Comparison of ENCODE assay signal across 8 mouse cellular contexts in genomic region chr4:58206115-58206945, GRCm38 (mm10). TPM values are rescaled to one million over a fixed set of nuclear protein-coding genes. Genes with fewer than 3 reads are reported as not detected.
A peak's percentile ranks its signal among the peaks of the same experiment; 100 is the strongest.
DNase-seq lines count a peak whose midpoint lies in the region; ATAC-seq and TF ChIP-seq lines count a peak whose summit lies in the region.

Gene Svep1, minus strand, starts transcription at chr4:58206859.

- TF ChIP-seq CTCF in C2C12 (IDR thresholded peaks at IDR 0.05; ENCODE audit: control insufficient read depth, insufficient read depth, insufficient read length), result no peak
- 0 out of 2 replicates have a peak, but pooled peaks have one; percentile 21 for TF ChIP-seq CTCF in lung, postnatal 0 days (IDR thresholded peaks at IDR 0.05)

- ATAC-seq in heart, embryonic 11.5 days (replicated peaks; ENCODE audit: insufficient number of reproducible peaks, low FRiP score, low TSS enrichment), result peak; percentile 70
- peak; percentile 83 for ATAC-seq in kidney, embryonic 15.5 days (replicated peaks; ENCODE audit: low FRiP score)
- ATAC-seq in lung, postnatal 0 days, result peak; percentile 72

- H3K79me3 ChIP-seq in C2C12 (ENCODE audit: low read depth), result no peaks in the 10 kb centered on the region

- no peak within 1 kb of the TSS for H3K27ac ChIP-seq in heart, embryonic 11.5 days (ENCODE audit: low read depth, low read length)
- H3K27ac ChIP-seq in kidney, embryonic 15.5 days, result peak within 1 kb of the TSS; percentile 57
- peak within 1 kb of the TSS; percentile 79 for H3K27ac ChIP-seq in lung, postnatal 0 days (ENCODE audit: low read length)

- no peak for DNase-seq in adrenal gland, adult 8-10 months
- DNase-seq in embryo, embryonic 9.5 days (ENCODE audit: extremely low spot score), result peak; percentile 76
- peak; percentile 82 for DNase-seq in lung, postnatal 0 days (ENCODE audit: low spot score)
- peak; percentile 18 for DNase-seq in right cerebral cortex, postnatal 25 days
- no peak for DNase-seq in c-Kit-positive CD71-positive TER-119-positive erythroid progenitor cells, embryonic 14.5 days (ENCODE audit: low spot score)

- no peak within 1 kb of the TSS for H3K4me3 ChIP-seq in C2C12 (ENCODE audit: insufficient read depth, poor library complexity, severe bottlenecking)
- H3K4me3 ChIP-seq in heart, embryonic 11.5 days (ENCODE audit: low read depth, low read length), result peak within 1 kb of the TSS; percentile 52
- H3K4me3 ChIP-seq in kidney, embryonic 15.5 days (replicated peaks), result peak within 1 kb of the TSS; percentile 64
- peak within 1 kb of the TSS; percentile 47 for H3K4me3 ChIP-seq in lung, postnatal 0 days (ENCODE audit: low read depth, low read length)

- H3K9ac ChIP-seq in heart, embryonic 11.5 days (ENCODE audit: low read depth, low read length), result peak within 1 kb of the TSS; percentile 61
- peak within 1 kb of the TSS; percentile 60 for H3K9ac ChIP-seq in kidney, embryonic 15.5 days
- H3K9ac ChIP-seq in lung, postnatal 0 days (replicated peaks; ENCODE audit: low read depth), result peak within 1 kb of the TSS; percentile 50

- H3K27me3 ChIP-seq in C2C12 (ENCODE audit: control insufficient read depth, insufficient read depth, insufficient read length), result no peaks in the 10 kb centered on the region
- peaks cover 31% of the 10 kb centered on the region for H3K27me3 ChIP-seq in heart, embryonic 11.5 days (ENCODE audit: control insufficient read depth, insufficient read depth, low read length)
- H3K27me3 ChIP-seq in kidney, embryonic 15.5 days, result peaks cover 32% of the 10 kb centered on the region
- H3K27me3 ChIP-seq in lung, postnatal 0 days (replicated peaks; ENCODE audit: insufficient read depth, low read length), result peaks cover 14% of the 10 kb centered on the region; the same call in 1 of the 2 replicates

- TF ChIP-seq EP300 in lung, postnatal 0 days (IDR thresholded peaks at IDR 0.05), result peak; percentile 24; the same call in 1 of the 2 replicates

- H3ac ChIP-seq in C2C12 (ENCODE audit: control insufficient read depth, insufficient read length, low read depth), result peak within 1 kb of the TSS; percentile 32

- no peaks in the 10 kb centered on the region for H3K79me2 ChIP-seq in C2C12 (ENCODE audit: control insufficient read depth, insufficient read depth)

- H3K36me3 ChIP-seq in C2C12 (ENCODE audit: control insufficient read depth, insufficient read depth), result no peaks in the 10 kb centered on the region
- no peaks in the 10 kb centered on the region for H3K36me3 ChIP-seq in heart, embryonic 11.5 days (ENCODE audit: control insufficient read depth, insufficient read depth, low read length)
- H3K36me3 ChIP-seq in kidney, embryonic 15.5 days, result no peaks in the 10 kb centered on the region
- no peaks in the 10 kb centered on the region for H3K36me3 ChIP-seq in lung, postnatal 0 days (ENCODE audit: insufficient read depth, low read length)

- WGBS in heart, embryonic 11.5 days (ENCODE audit: insufficient replicate concordance), result under 1% methylated on average over 47 of the region's 47 CpGs
- WGBS in kidney, embryonic 15.5 days, result 0% methylated on average over 47 of the region's 47 CpGs
- under 1% methylated on average over 42 of the region's 47 CpGs for WGBS in lung, postnatal 0 days

- no peaks in the 10 kb centered on the region for H3K4me1 ChIP-seq in heart, embryonic 11.5 days (ENCODE audit: control insufficient read depth, insufficient read depth, low read length)
- peaks cover 20% of the 10 kb centered on the region for H3K4me1 ChIP-seq in kidney, embryonic 15.5 days
- 0 out of 2 replicates have a peak, but pooled peaks cover 3% of the 10 kb centered on the region for H3K4me1 ChIP-seq in lung, postnatal 0 days (ENCODE audit: insufficient read depth, low read depth, low read length)

- peak within 1 kb of the TSS; percentile 80 for H3K4me2 ChIP-seq in heart, embryonic 11.5 days
- peak within 1 kb of the TSS; percentile 97 for H3K4me2 ChIP-seq in kidney, embryonic 15.5 days
- H3K4me2 ChIP-seq in lung, postnatal 0 days (replicated peaks; ENCODE audit: low read depth, low read length), result peak within 1 kb of the TSS; percentile 65

- H3K9me3 ChIP-seq in heart, embryonic 11.5 days (replicated peaks; ENCODE audit: control insufficient read depth, low read length), result no peaks in the 10 kb centered on the region
- no peaks in the 10 kb centered on the region for H3K9me3 ChIP-seq in kidney, embryonic 15.5 days (replicated peaks)
- H3K9me3 ChIP-seq in lung, postnatal 0 days (ENCODE audit: low read length), result no peaks in the 10 kb centered on the region

TF ChIP-seq in C2C12, 6 proteins besides CTCF, POLR2A, EP300 and RAD21:
- TF ChIP-seq USF1 (IDR thresholded peaks at IDR 0.05; ENCODE audit: low read depth), result no peak
- TF ChIP-seq MAX (IDR thresholded peaks at IDR 0.05), result no peak
- TF ChIP-seq MYOG (IDR thresholded peaks at IDR 0.05; ENCODE audit: control insufficient read depth, extremely low read depth, insufficient read length), result no peak
- TF ChIP-seq FOSL1 (IDR thresholded peaks at IDR 0.05; ENCODE audit: insufficient read depth, low read length, poor library complexity, severe bottlenecking), result no peak
- TF ChIP-seq MYOD1 (IDR thresholded peaks at IDR 0.05; ENCODE audit: control insufficient read depth, insufficient read length, low read depth), result no peak

RNA-seq across cellular contexts. Expression of gene Svep1, which starts in this region (rescaled TPM):
- 0.73 TPM for polyA plus RNA-seq in C2C12 (2012; fragmentation: generic; extraction: Trizol)
- 10 to 100 TPM in 3 of 4 experiments, 1 to 10 TPM in 1; 7.3 to 16.0 (median 12.5) TPM for total RNA-seq in adrenal gland, adult 8-10 months (2022)
- 2.1 and 2.4 TPM in 2 replicates for polyA plus RNA-seq in heart, embryonic 11.5 days (2014; fragmentation: Nextera tagmentation; extraction: Ambion mirVana)
- polyA plus RNA-seq in kidney, embryonic 15.5 days (2015; fragmentation: Nextera tagmentation; extraction: Ambion mirVana), result 3.9 and 4.7 TPM in 2 replicates
- polyA plus RNA-seq in lung, postnatal 0 days (2015; fragmentation: Nextera tagmentation; extraction: Ambion mirVana), result 3.9 and 5.0 TPM in 2 replicates

Comparison
In these comparisons a context has a peak if more than half of its experiments do, and no peak if none do; other contexts are left out.
1. DNase-seq: peak in embryo, embryonic 9.5 days (single experiment), lung, postnatal 0 days (single experiment) and right cerebral cortex, postnatal 25 days (single experiment); none in adrenal gland, adult 8-10 months (single experiment) and c-Kit-positive CD71-positive TER-119-positive erythroid progenitor cells, embryonic 14.5 days (single experiment).
2. Peak in every context shown above with its lines, with median percentiles within 50 percentile points of each other: ATAC-seq, H3K4me2 ChIP-seq and H3K9ac ChIP-seq.